Mouse (Mus musculus) thymus, adult 2 months (tissue): ENCODE measurements around the gene Rab5a. TPM values are rescaled to one million over a fixed set of nuclear protein-coding genes. Genes with fewer than 3 reads are reported as not detected.

ENCODE experiments used
- DNase-seq: peaks from one replicate; pipeline ENCODE4 v3.0.0; 2021
- H3K27ac ChIP-seq: fragments of 200-500 bp; 2 replicates; pipeline ENCODE4 v1.5.1; 2012; ENCODE audit warnings: low read length, control low read depth; ENCODE audit not compliant: control insufficient read depth, insufficient read depth
- H3K27me3 ChIP-seq: fragments of 200-500 bp; 2 replicates; pipeline ENCODE4 v1.6.1; 2012; ENCODE audit warnings: mild to moderate bottlenecking, low read length, moderate library complexity, mixed read lengths; ENCODE audit not compliant: control insufficient read depth, insufficient read depth
- H3K36me3 ChIP-seq: fragments of 200-500 bp; 2 replicates; pipeline ENCODE4 v1.6.1; 2012; ENCODE audit warnings: mild to moderate bottlenecking, low read length, moderate library complexity; ENCODE audit not compliant: control insufficient read depth, insufficient read depth
- H3K4me1 ChIP-seq: fragments of 200-500 bp; replicated peaks from 2 replicates; pipeline ENCODE4 v1.6.1; 2012; ENCODE audit warnings: low read length; ENCODE audit not compliant: control insufficient read depth, insufficient read depth
- H3K4me3 ChIP-seq: fragments of 200-500 bp; 2 replicates; pipeline ENCODE4 v1.5.1; 2012; ENCODE audit warnings: mild to moderate bottlenecking, low read length, control low read depth, moderate library complexity; ENCODE audit not compliant: control insufficient read depth, insufficient read depth
- CTCF ChIP-seq: fragments of 200-500 bp; IDR thresholded peaks from 2 replicates; pipeline ENCODE4 v1.5.1; 2012; ENCODE audit warnings: mild to moderate bottlenecking, control low read depth, low read length, moderate library complexity, borderline replicate concordance; ENCODE audit not compliant: control insufficient read depth, poor library complexity, insufficient read depth; ENCODE audit errors: extremely low read depth
- POLR2A ChIP-seq: fragments of 200-500 bp; IDR thresholded peaks from 2 replicates; pipeline ENCODE4 v1.6.1; 2012; ENCODE audit warnings: mild to moderate bottlenecking, low read length, control low read depth, moderate library complexity; ENCODE audit not compliant: control insufficient read depth, poor library complexity, insufficient read depth; ENCODE audit errors: extremely low read depth
- WGBS: fragments of 180-500 bp; shearing (Covaris S2); methylation state at CpG from one replicate; pipeline ENCODE4 v1.1.7; 2018; 5-methylcytosine and 5-hydroxymethylcytosine counted together
- polyA plus RNA-seq: library from polyadenylated mRNA; depleted of rRNA; stranded (reverse); fragments of >200 nt; gene quantifications from 2 replicates; pipeline ENCODE4 v1.2.3, GENCODE M21; 2012; rRNA removed

Rab5a gene
- polyA plus RNA-seq, 1 experiment = 8.4 TPM

DNA sequence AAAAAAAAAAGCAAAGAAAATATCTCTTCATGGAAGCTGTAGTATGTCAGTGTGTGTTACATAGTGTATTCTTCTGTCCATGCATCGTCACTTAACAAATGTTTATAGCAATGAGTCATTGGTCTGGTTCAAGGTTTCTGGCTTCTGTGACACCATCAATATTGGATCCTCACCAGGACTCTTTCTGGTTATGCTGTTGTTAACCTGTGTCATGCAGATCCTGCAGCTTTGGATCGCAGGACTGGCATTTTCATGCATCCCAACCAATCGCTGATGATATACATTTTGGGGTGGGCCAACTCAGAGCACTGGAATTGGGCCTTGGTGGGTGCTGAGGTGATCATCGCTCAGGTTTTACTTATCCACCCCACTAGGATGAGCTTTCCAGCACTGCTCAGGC, 63.5 kb downstream of the Rab5a start:
- WGBS = 97% methylated on average over 4 of the region's 4 CpGs
- TF ChIP-seq CTCF = no peak
- no peak for TF ChIP-seq POLR2A
- H3K27me3 ChIP-seq = no peaks in the 10 kb centered on the region
- no peak overlapping the region for H3K4me3 ChIP-seq
- no peaks in the 10 kb centered on the region for H3K36me3 ChIP-seq
- no peaks in the 10 kb centered on the region for H3K4me1 ChIP-seq
- no peak overlapping the region for H3K27ac ChIP-seq
- no peak for DNase-seq

DNA sequence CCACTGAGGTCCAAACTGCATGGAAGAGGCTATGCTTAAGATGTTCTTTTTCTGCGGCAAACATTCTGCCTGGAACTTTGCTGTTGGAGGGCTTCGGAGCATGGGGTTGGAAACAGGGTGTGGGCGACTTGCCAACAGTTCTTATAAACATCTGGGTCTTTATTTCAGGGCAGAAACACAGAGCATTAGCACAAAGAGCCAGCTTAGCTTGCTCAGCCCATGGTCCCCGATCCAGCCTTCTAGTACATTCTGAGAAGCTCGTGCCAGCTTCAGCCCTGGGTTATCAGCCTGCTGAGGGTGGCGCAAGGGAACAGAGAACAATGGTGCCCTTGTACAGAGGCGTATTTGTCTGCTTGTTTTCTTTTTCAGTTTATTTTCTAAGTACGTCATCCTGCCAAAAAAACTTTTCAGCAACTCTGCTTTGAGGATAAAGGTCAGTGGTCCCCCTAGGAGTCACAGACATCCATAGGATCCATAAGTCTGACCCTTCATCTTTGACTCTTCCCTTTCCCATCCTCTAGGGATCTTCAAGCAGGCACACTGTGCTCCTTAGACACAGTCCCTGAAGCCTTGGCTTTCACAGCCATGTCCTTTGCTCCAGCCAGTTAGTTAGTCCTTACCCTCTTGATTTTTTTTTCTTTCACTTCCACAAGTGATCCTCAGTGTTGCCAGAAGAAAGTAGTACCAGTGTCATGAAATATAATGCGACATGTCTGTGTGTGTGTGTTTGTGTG, 64.7 kb downstream of the Rab5a start:
- Histone ChIP-seq H3K4me3 (no peak overlapping the region), H3K4me1 (no peaks in the 10 kb centered on the region), H3K36me3 (no peaks in the 10 kb centered on the region), H3K27me3 (no peaks in the 10 kb centered on the region), H3K27ac (no peak overlapping the region)
- no peak for TF ChIP-seq CTCF
- no peak for TF ChIP-seq POLR2A
- no peak for DNase-seq
- WGBS = 91% methylated on average over 9 of the region's 9 CpGs

DNA sequence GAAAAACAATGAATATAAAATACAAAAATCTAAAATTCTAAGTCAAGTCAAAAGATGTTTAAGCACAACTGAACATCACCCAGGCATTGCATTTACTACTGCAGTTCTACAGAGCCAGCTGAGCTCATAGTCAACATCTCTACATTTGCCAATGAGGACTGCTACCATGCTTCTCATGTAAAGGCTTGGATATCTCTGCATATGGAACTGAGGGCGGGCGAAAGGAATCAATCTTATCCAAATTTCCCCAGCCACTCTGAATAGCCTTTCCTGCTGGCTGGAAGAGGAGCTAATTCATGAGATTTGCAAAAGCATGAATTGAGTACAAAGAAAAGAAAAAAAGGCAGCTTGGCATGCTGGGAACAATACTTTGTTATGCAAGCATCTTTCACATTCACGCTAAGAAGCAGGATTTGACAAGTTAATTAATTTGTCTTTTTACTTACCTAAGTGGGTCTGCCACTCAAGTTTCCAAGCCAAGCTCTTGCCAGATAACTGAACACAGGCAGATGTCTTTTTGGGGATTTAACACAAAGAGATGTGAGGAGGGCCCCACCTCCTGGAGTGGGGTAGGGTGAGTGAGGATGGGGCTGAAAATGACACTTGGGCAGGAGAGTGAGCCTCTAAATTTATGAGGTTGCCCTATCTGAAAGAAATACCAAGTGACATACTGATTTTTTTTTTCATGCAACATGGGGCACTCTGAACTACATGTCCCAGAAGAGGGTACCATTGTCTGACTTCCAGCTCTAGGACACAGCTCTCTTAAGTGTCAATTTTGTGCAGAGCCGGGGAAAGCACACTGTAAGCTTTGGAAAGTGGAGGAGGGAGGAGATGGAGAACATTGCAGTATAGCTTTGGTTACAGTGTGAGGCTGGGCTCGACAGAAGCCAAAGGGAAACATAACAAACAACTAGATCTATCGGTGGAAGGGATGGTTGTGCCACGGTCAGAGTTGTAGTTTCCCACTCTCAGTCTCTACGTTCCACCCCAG, 72.6 kb downstream of the Rab5a start:
- Histone ChIP-seq H3K27ac (no peak overlapping the region), H3K27me3 (no peaks in the 10 kb centered on the region), H3K36me3 (no peaks in the 10 kb centered on the region), H3K4me1 (no peaks in the 10 kb centered on the region), H3K4me3 (no peak overlapping the region)
- DNase-seq = no peak
- TF ChIP-seq CTCF (no peak), POLR2A (no peak)
- 92% methylated on average over 8 of the region's 8 CpGs for WGBS

GRCm38 (mm10) chr17:53554088-53554487, 75.1 kb downstream of the Rab5a start:
- H3K27ac ChIP-seq = no peak overlapping the region
- H3K27me3 ChIP-seq = no peaks in the 10 kb centered on the region
- no peaks in the 10 kb centered on the region for H3K36me3 ChIP-seq
- no peak overlapping the region for H3K4me3 ChIP-seq
- peak; percentile 19 for DNase-seq
- TF ChIP-seq POLR2A = no peak
- H3K4me1 ChIP-seq = peaks cover 3% of the 10 kb centered on the region
- WGBS = 90% methylated on average over 4 of the region's 4 CpGs

DNA sequence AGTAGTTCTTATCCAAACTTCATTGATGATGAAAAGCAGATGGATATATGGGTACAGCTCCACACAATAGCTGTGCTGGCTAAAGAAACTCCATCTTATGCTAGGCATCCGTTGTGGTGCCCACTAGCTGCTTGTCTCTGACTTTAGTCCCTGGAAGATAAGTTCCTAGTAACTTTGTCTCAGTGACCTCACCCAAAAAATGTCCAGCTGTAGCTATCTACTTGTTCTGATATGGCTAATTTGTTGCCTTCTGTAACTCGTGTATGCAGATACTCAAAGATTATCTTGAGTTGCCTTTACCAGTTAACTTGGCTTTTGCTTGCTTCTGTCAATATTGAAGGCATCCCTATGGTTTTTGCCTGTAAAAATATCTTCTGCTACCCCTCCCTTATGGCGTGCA, 75.8 kb downstream of the Rab5a start:
- no peaks in the 10 kb centered on the region for H3K27me3 ChIP-seq
- no peak for DNase-seq
- no peak overlapping the region for H3K27ac ChIP-seq
- 89% methylated on average over 3 of the region's 3 CpGs for WGBS
- no peak overlapping the region for H3K4me3 ChIP-seq
- H3K36me3 ChIP-seq = no peaks in the 10 kb centered on the region
- no peak for TF ChIP-seq CTCF
- no peak for TF ChIP-seq POLR2A
- H3K4me1 ChIP-seq = peaks cover 3% of the 10 kb centered on the region

Other genes with a start within 250 kb of the Rab5a start
- 0.06 and 0.19 TPM in 2 replicates for gene Efhb, start 15.9 kb upstream of the Rab5a start, polyA plus RNA-seq
- gene Pp2d1, start 60.2 kb downstream of the Rab5a start, polyA plus RNA-seq = not detected in 2 replicates
- 13.1 and 17.9 TPM in 2 replicates for gene Kat2b, start 87.6 kb downstream of the Rab5a start, polyA plus RNA-seq
- gene Sgo1, start 210.1 kb downstream of the Rab5a start, polyA plus RNA-seq = 4.2 and 5.2 TPM in 2 replicates